Mouse (Mus musculus) liver, embryonic 12.5 days (tissue): ENCODE results near the gene Asic2. TPM values are rescaled to one million over a fixed set of nuclear protein-coding genes. Genes with fewer than 3 reads are reported as not detected.
"Not testable (repeated sequence)": the region's sequence is repeated elsewhere in the genome, so short reads cannot be mapped to it uniquely, and the experiment has no call there.

Experiments
- ATAC-seq: fragments of 200-750 bp; cut with Nextera tagmentation; 2 replicates; pipeline ENCODE4 v1.8.0; 2017; ENCODE audit warnings: moderate number of reproducible peaks, mild to moderate bottlenecking, moderate library complexity
- H3K27ac ChIP-seq: fragments of 300-500 bp; sonication (generic); 2 replicates; pipeline ENCODE4 v1.5.1; 2016; ENCODE audit warnings: mild to moderate bottlenecking
- H3K27me3 ChIP-seq: fragments of 300-500 bp; sonication (generic); replicated peaks from 2 replicates; pipeline ENCODE4 v1.6.1; 2016; ENCODE audit warnings: mild to moderate bottlenecking, moderate library complexity
- H3K36me3 ChIP-seq: fragments of 300-500 bp; sonication (generic); 2 replicates; pipeline ENCODE4 v1.6.1; 2016; ENCODE audit warnings: mild to moderate bottlenecking, moderate library complexity
- H3K4me1 ChIP-seq: fragments of 300-500 bp; sonication (generic); 2 replicates; pipeline ENCODE4 v1.6.1; 2016
- H3K4me2 ChIP-seq: fragments of 300-500 bp; sonication (generic); 2 replicates; pipeline ENCODE4 v1.6.1; 2016; ENCODE audit warnings: mild to moderate bottlenecking, moderate library complexity
- H3K4me3 ChIP-seq: fragments of 300-500 bp; sonication (generic); 2 replicates; pipeline ENCODE4 v1.5.1; 2016; ENCODE audit warnings: mild to moderate bottlenecking, moderate library complexity
- H3K9ac ChIP-seq: fragments of 300-500 bp; sonication (generic); 2 replicates; pipeline ENCODE4 v1.6.1; 2016; ENCODE audit warnings: mild to moderate bottlenecking, moderate library complexity
- H3K9me3 ChIP-seq: fragments of 300-500 bp; sonication (generic); replicated peaks from 2 replicates; pipeline ENCODE4 v1.6.1; 2016; ENCODE audit warnings: mild to moderate bottlenecking, moderate library complexity
- WGBS: fragments of 180-500 bp; shearing (Covaris S2); methylation state at CpG from one replicate; pipeline ENCODE4 v1.1.7; 2016; ENCODE audit not compliant: insufficient replicate concordance; 5-methylcytosine and 5-hydroxymethylcytosine counted together
- polyA plus RNA-seq: library from polyadenylated mRNA; unstranded; fragments of >200 nt; fragmentation: Nextera tagmentation; extraction: Ambion mirVana; gene quantifications from 2 replicates; pipeline ENCODE4 v1.2.1, GENCODE M21; 2016

The Asic2 gene
- polyA plus RNA-seq, 1 experiment from 2014 or later: 0.06 TPM

DNA sequence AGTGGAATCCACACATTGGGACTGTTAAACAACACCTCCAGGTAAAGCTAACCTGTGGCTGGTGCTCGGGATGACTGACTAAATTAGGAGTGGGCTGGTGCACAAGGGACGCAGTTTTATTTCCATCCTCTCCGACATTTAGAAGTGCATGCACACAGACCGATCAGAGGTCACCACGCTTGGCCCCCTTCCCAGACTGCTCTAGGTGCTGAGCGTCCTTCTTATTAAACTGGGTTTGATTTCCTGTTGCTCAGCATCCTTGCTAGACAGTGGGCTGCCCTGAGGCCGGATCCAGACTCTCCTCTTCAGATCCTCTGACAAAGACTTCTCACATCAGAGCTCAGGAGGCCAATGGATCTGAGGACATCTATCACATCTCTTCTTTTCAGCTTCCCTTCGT lies 596.7 kb downstream of the Asic2 start:
- Histone ChIP-seq H3K4me3 (no peak overlapping the region), H3K9me3 (no peaks in the 10 kb centered on the region), H3K36me3 (no peaks in the 10 kb centered on the region), H3K27me3 (no peaks in the 10 kb centered on the region), H3K9ac (no peak overlapping the region), H3K27ac (no peak overlapping the region), H3K4me2 (no peak overlapping the region), H3K4me1 (no peaks in the 10 kb centered on the region)
- 57% methylated on average over 8 of the region's 8 CpGs for WGBS
- no peak for ATAC-seq

DNA sequence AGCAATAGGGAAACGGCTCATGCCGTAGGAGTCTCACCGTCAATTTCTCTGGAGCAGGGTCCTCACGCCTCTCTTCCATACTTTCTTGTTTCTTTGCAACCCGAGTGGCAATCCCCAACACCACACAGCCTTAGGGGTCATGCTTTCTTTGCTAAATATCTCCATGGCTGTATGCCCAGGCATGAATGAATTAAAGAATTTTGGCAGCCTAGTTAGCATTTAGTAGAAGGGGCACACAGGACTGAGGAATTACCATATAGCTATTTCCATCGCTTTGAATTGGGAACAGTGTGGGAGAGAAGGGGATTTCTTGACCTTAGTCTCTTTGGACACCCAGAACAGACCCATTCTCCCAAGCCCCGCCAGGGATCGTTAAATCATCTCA lies 597.8 kb downstream of the Asic2 start:
- Histone ChIP-seq H3K9ac (no peak overlapping the region), H3K4me1 (no peaks in the 10 kb centered on the region), H3K9me3 (no peaks in the 10 kb centered on the region), H3K36me3 (no peaks in the 10 kb centered on the region), H3K4me2 (no peak overlapping the region), H3K4me3 (no peak overlapping the region), H3K27me3 (no peaks in the 10 kb centered on the region), H3K27ac (no peak overlapping the region)
- 60% methylated on average over 8 of the region's 8 CpGs for WGBS
- no peak for ATAC-seq

DNA sequence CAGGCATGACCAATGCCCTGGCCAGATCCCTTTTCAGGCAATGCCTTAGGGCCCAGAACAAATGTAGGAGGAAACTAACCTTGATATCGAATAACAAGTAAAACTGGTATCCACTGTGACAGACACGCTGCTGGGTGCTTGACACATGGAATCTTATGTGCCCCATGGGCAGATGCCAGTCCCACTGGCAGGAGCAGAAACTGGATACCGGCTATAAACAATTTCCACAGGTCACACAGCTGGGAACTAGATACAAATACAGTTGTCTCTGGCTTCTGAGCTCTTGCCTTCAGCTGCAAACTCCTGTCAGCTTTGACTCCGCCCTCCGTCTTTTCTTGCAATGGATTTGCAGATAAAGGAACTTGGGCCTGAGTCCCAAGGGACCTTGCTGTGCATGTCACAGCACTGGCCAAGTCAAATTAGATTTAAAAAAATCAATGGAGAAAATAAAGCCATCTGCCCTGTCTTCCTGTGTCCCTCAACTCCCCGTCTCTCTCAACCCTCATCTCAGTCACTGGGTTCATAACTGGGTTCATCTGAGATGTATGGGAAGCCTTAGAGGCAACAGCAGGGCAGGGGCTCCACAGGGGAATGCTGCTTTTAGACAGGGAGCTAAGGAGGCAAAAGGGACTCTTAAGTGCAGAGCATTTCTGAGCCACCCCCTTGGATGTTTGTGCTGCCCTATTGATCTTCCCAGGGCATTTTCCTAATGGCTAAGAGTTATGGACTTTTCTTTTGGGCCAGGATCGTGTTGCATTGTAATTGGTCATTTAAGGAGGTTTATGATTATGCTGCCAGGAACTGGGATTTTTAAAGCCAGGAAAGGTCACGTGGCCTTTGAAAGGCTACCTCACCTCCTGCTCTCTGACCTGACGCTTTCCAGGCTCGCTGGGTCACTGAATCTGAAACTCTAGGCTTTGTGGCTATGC lies 598.5 kb downstream of the Asic2 start:
- Histone ChIP-seq H3K9ac (no peak overlapping the region), H3K4me3 (no peak overlapping the region), H3K4me1 (no peaks in the 10 kb centered on the region), H3K27me3 (no peaks in the 10 kb centered on the region), H3K9me3 (no peaks in the 10 kb centered on the region), H3K27ac (no peak overlapping the region), H3K4me2 (no peak overlapping the region), H3K36me3 (no peaks in the 10 kb centered on the region)
- no peak for ATAC-seq
- 61% methylated on average over 10 of the region's 10 CpGs for WGBS

DNA sequence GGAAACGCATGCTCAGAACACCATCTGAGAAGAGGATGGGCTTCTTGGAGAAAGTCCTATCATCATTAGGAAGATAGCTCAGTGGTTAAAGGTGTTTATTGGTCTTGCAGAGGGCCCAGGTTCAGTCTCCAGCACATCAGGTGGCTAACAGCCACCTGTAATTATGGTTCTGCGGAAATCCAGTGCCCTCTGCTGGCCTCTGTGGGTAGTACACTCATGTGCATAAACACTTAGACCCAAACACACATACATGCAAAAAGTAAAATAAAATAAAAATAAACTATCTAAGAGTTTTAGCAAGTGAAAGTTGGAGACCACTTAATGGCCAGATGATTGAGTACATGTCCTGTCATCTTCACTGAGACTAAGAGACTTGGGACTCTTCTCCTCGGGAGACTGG lies 603.8 kb downstream of the Asic2 start:
- Histone ChIP-seq H3K9ac (no peak overlapping the region), H3K4me2 (no peak overlapping the region), H3K36me3 (no peaks in the 10 kb centered on the region), H3K27ac (no peak overlapping the region), H3K4me1 (no peaks in the 10 kb centered on the region), H3K4me3 (no peak overlapping the region), H3K27me3 (no peaks in the 10 kb centered on the region), H3K9me3 (no peaks in the 10 kb centered on the region)
- WGBS: 67% methylated on average over 3 of the region's 3 CpGs
- no peak for ATAC-seq

- WGBS: 42% methylated on average over 3 of the region's 3 CpGs
- Histone ChIP-seq H3K9me3 (no peaks in the 10 kb centered on the region), H3K27me3 (no peaks in the 10 kb centered on the region), H3K9ac (no peak overlapping the region), H3K36me3 (no peaks in the 10 kb centered on the region), H3K4me3 (no peak overlapping the region), H3K27ac (no peak overlapping the region), H3K4me1 (no peaks in the 10 kb centered on the region), H3K4me2 (no peak overlapping the region)
- ATAC-seq: no peak
These were observed 605.8 kb downstream of the Asic2 start for GRCm38 (mm10) chr11:81362461-81362860.

- H3K9me3 ChIP-seq: no peaks in the 10 kb centered on the region
- no peak for ATAC-seq
- H3K27ac ChIP-seq: no peak overlapping the region
- no peak overlapping the region for H3K4me2 ChIP-seq
- 25% methylated on average over 4 of the region's 4 CpGs for WGBS
- H3K4me3 ChIP-seq: no peak overlapping the region
- H3K27me3 ChIP-seq: no peaks in the 10 kb centered on the region
- no peak overlapping the region for H3K9ac ChIP-seq
- no peaks in the 10 kb centered on the region for H3K36me3 ChIP-seq
- H3K4me1 ChIP-seq: no peaks in the 10 kb centered on the region
These were observed 607.2 kb downstream of the Asic2 start for GRCm38 (mm10) chr11:81361040-81361439.

GRCm38 (mm10) chr11:81350498-81350897 lies 617.8 kb downstream of the Asic2 start:
- not testable (repeated sequence) for ATAC-seq, H3K27ac ChIP-seq, H3K9me3 ChIP-seq, H3K9ac ChIP-seq, H3K4me2 ChIP-seq, H3K36me3 ChIP-seq, H3K4me1 ChIP-seq, H3K27me3 ChIP-seq, H3K4me3 ChIP-seq
- WGBS: 45% methylated on average over 5 of the region's 6 CpGs

GRCm38 (mm10) chr11:81331977-81332376 lies 636.3 kb downstream of the Asic2 start:
- no peaks in the 10 kb centered on the region for H3K4me1 ChIP-seq
- no peaks in the 10 kb centered on the region for H3K9me3 ChIP-seq
- no peaks in the 10 kb centered on the region for H3K36me3 ChIP-seq
- H3K4me3 ChIP-seq: no peak overlapping the region
- H3K27me3 ChIP-seq: no peaks in the 10 kb centered on the region
- no peak overlapping the region for H3K9ac ChIP-seq
- H3K4me2 ChIP-seq: no peak overlapping the region
- no peak overlapping the region for H3K27ac ChIP-seq
- WGBS: 31% methylated on average over 2 of the region's 2 CpGs
- ATAC-seq: no peak

- no peaks in the 10 kb centered on the region for H3K4me1 ChIP-seq
- H3K9me3 ChIP-seq: no peaks in the 10 kb centered on the region
- H3K4me3 ChIP-seq: no peak overlapping the region
- no peaks in the 10 kb centered on the region for H3K36me3 ChIP-seq
- no peak for ATAC-seq
- H3K27ac ChIP-seq: no peak overlapping the region
- no peak overlapping the region for H3K9ac ChIP-seq
- no peaks in the 10 kb centered on the region for H3K27me3 ChIP-seq
- H3K4me2 ChIP-seq: no peak overlapping the region
- 63% methylated on average over 3 of the region's 3 CpGs for WGBS
These were observed 637.3 kb downstream of the Asic2 start for GRCm38 (mm10) chr11:81330982-81331381.

GRCm38 (mm10) chr11:81328088-81328487 lies 640.2 kb downstream of the Asic2 start:
- no peaks in the 10 kb centered on the region for H3K36me3 ChIP-seq
- WGBS: 65% methylated on average over 5 of the region's 5 CpGs
- H3K9ac ChIP-seq: no peak overlapping the region
- no peak overlapping the region for H3K4me2 ChIP-seq
- no peak overlapping the region for H3K4me3 ChIP-seq
- H3K9me3 ChIP-seq: no peaks in the 10 kb centered on the region
- no peaks in the 10 kb centered on the region for H3K27me3 ChIP-seq
- no peaks in the 10 kb centered on the region for H3K4me1 ChIP-seq
- H3K27ac ChIP-seq: no peak overlapping the region
- no peak for ATAC-seq

GRCm38 (mm10) chr11:81323146-81323545 lies 645.1 kb downstream of the Asic2 start:
- no peak overlapping the region for H3K4me3 ChIP-seq
- no peak overlapping the region for H3K4me2 ChIP-seq
- no peak overlapping the region for H3K27ac ChIP-seq
- no peak for ATAC-seq
- no peak overlapping the region for H3K9ac ChIP-seq
- WGBS: 72% methylated on average over 4 of the region's 4 CpGs
- H3K4me1 ChIP-seq: no peaks in the 10 kb centered on the region
- H3K9me3 ChIP-seq: no peaks in the 10 kb centered on the region
- H3K27me3 ChIP-seq: no peaks in the 10 kb centered on the region
- H3K36me3 ChIP-seq: no peaks in the 10 kb centered on the region

DNA sequence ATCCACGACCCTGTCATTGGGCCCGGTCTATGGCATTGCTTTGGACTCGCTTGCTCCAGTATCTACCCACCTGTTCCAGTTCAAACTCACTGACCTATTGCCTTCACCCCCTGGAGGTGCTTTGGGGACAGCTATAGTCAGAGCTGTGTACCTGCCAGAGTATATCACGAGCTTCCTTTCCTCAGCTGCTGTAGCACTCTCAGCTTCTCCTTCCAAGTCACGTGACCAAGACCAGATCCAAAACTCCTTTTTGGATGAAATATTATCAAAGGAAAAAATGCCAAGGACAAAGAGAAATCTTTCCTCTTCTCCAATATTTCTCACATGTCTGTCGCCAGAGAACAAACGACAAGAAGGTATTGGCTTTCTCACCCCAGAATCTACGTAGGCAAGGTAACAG lies 645.8 kb downstream of the Asic2 start:
- Histone ChIP-seq H3K4me2 (no peak overlapping the region), H3K9me3 (no peaks in the 10 kb centered on the region), H3K4me3 (no peak overlapping the region), H3K9ac (no peak overlapping the region), H3K4me1 (no peaks in the 10 kb centered on the region), H3K27ac (no peak overlapping the region), H3K27me3 (no peaks in the 10 kb centered on the region), H3K36me3 (no peaks in the 10 kb centered on the region)
- no peak for ATAC-seq
- 75% methylated on average over 8 of the region's 8 CpGs for WGBS

GRCm38 (mm10) chr11:81290041-81290440 lies 678.2 kb downstream of the Asic2 start:
- WGBS: 34% methylated on average over 3 of the region's 3 CpGs
- no peaks in the 10 kb centered on the region for H3K36me3 ChIP-seq

More at GRCm38 (mm10) chr11:81290041-81290440, 678.2 kb downstream of the Asic2 start:
- Histone ChIP-seq H3K27ac (no peak overlapping the region), H3K4me3 (no peak overlapping the region), H3K27me3 (no peaks in the 10 kb centered on the region), H3K9ac (no peak overlapping the region), H3K4me2 (no peak overlapping the region), H3K4me1 (no peaks in the 10 kb centered on the region), H3K9me3 (no peaks in the 10 kb centered on the region)
- no peak for ATAC-seq
